ENCODE assay signal across 23 mouse cellular contexts in the genomic region with DNA sequence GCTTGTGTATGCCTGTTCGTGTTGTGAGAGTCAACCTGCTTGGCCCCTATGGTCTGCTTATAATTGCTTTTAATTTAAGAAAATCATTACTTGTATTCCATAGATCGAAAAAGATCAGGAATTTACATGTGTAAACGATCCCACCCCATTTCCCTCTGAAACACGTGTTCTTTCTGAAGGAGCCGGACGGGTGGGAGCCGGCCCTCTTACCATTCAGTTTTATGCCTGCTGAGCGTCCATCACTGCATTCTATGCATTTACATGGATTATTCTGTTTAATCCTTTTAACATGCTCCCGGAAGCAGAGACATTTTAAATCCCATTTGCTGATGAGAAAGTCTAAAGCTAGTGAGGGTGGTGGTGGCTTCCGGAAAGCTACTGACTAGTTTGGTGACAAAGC.
DNase-seq lines count a peak whose midpoint lies in the region; ATAC-seq lines count a peak whose summit lies in the region.
"Had no signal": no experiment of that assay in that cellular context is flagged by ENCODE, and none has a peak within 500 bp of the region (broad histone marks: within the 10 kb centered on the region; RNA-seq: fewer than 3 reads in every experiment).

No protein-coding gene starts in this region.

- no peaks in the 10 kb centered on the region for H3K36me3 ChIP-seq in hindbrain, embryonic 10.5 days
- H3K36me3 ChIP-seq in hindbrain, embryonic 11.5 days (ENCODE audit: control insufficient read depth, insufficient read depth, low read length) = no peaks in the 10 kb centered on the region
- H3K36me3 ChIP-seq in midbrain, embryonic 12.5 days = no peaks in the 10 kb centered on the region
- H3K36me3 ChIP-seq: embryonic facial prominence, embryonic 13.5 days; G1E; heart, embryonic 10.5 days; limb, embryonic 10.5 days; liver, embryonic 15.5 days had no signal

- H3K4me2 ChIP-seq in hindbrain, embryonic 11.5 days (replicated peaks; ENCODE audit: low read depth, low read length) = no peak overlapping the region
- no peak overlapping the region for H3K4me2 ChIP-seq in midbrain, embryonic 12.5 days (replicated peaks)
- H3K4me2 ChIP-seq: embryonic facial prominence, embryonic 13.5 days; liver, embryonic 15.5 days had no signal

- no peaks in the 10 kb centered on the region for H3K27me3 ChIP-seq in hindbrain, embryonic 10.5 days (ENCODE audit: insufficient read depth, poor library complexity, severe bottlenecking)
- no peaks in the 10 kb centered on the region for H3K27me3 ChIP-seq in hindbrain, embryonic 11.5 days (ENCODE audit: control insufficient read depth, insufficient read depth, low read length)
- peaks cover 11% of the 10 kb centered on the region for H3K27me3 ChIP-seq in midbrain, embryonic 12.5 days
- H3K27me3 ChIP-seq: embryonic facial prominence, embryonic 13.5 days; liver, embryonic 15.5 days had no signal

- H3K9me3 ChIP-seq in hindbrain, embryonic 10.5 days = no peaks in the 10 kb centered on the region
- H3K9me3 ChIP-seq in hindbrain, embryonic 11.5 days (ENCODE audit: control insufficient read depth, low read length) = no peaks in the 10 kb centered on the region
- no peaks in the 10 kb centered on the region for H3K9me3 ChIP-seq in midbrain, embryonic 12.5 days
- H3K9me3 ChIP-seq: embryonic facial prominence, embryonic 13.5 days; heart, embryonic 10.5 days; limb, embryonic 10.5 days; liver, embryonic 15.5 days had no signal

- H3K27ac ChIP-seq in hindbrain, embryonic 10.5 days = 0 out of 2 replicates have a peak overlapping the region, but pooled peaks have one; percentile 12
- no peak overlapping the region for H3K27ac ChIP-seq in hindbrain, embryonic 11.5 days (ENCODE audit: low read depth, low read length)
- 0 out of 2 replicates have a peak overlapping the region, but pooled peaks have one; percentile 30 for H3K27ac ChIP-seq in midbrain, embryonic 12.5 days (replicated peaks)
- H3K27ac ChIP-seq: embryonic facial prominence, embryonic 13.5 days; gastrocnemius, adult 2 months; heart, embryonic 10.5 days; limb, embryonic 10.5 days; liver, embryonic 15.5 days; stomach, postnatal 0 days had no signal

- peaks cover 14% of the 10 kb centered on the region for H3K4me1 ChIP-seq in hindbrain, embryonic 10.5 days (replicated peaks)
- H3K4me1 ChIP-seq in hindbrain, embryonic 11.5 days (replicated peaks; ENCODE audit: control insufficient read depth, insufficient read depth, low read length) = peaks cover 6% of the 10 kb centered on the region; the same call in 1 of the 2 replicates
- peaks cover 22% of the 10 kb centered on the region for H3K4me1 ChIP-seq in midbrain, embryonic 12.5 days
- H3K4me1 ChIP-seq: heart, embryonic 10.5 days; liver, embryonic 15.5 days had no signal

- no peak overlapping the region for H3K9ac ChIP-seq in hindbrain, embryonic 11.5 days (ENCODE audit: low read depth, low read length)
- H3K9ac ChIP-seq in midbrain, embryonic 12.5 days (replicated peaks) = no peak overlapping the region
- H3K9ac ChIP-seq: embryonic facial prominence, embryonic 13.5 days; liver, embryonic 15.5 days had no signal

- no peak overlapping the region for H3K4me3 ChIP-seq in hindbrain, embryonic 10.5 days
- no peak overlapping the region for H3K4me3 ChIP-seq in hindbrain, embryonic 11.5 days (ENCODE audit: low read depth, low read length)
- H3K4me3 ChIP-seq in midbrain, embryonic 12.5 days = no peak overlapping the region
- H3K4me3 ChIP-seq: embryonic facial prominence, embryonic 13.5 days; gastrocnemius, adult 2 months; heart, embryonic 10.5 days; limb, embryonic 10.5 days; liver, embryonic 15.5 days had no signal

- ATAC-seq in hindbrain, embryonic 11.5 days (ENCODE audit: low FRiP score) = no peak
- peak; percentile 69 for ATAC-seq in midbrain, embryonic 12.5 days (ENCODE audit: low FRiP score, low read depth)
- ATAC-seq in megakaryocyte, adult 5-6 weeks (ENCODE audit: poor library complexity, severe bottlenecking) = no peak
- ATAC-seq: intestine, embryonic 16.5 days; Patski had no signal

- 84% methylated on average over 10 of the region's 10 CpGs for WGBS in hindbrain, embryonic 10.5 days
- WGBS in hindbrain, embryonic 11.5 days = 91% methylated on average over 10 of the region's 10 CpGs
- 36% methylated on average over 10 of the region's 10 CpGs for WGBS in midbrain, embryonic 12.5 days

- DNase-seq in hindbrain, embryonic 10.5 days (ENCODE audit: low spot score) = no peak
- no peak for DNase-seq in hindbrain, embryonic 11.5 days (ENCODE audit: low spot score)
- DNase-seq in retina, postnatal 1 day = peak; percentile 58
- no peak for DNase-seq in retina, embryonic 14.5 days (ENCODE audit: low spot score)
- no peak for DNase-seq in gastrocnemius, postnatal 4 days (ENCODE audit: low spot score in 2 of 2)
- DNase-seq: B cell, adult 2 months; cerebellum, adult 11-12 months; heart, postnatal 4 days; kidney, adult 9 months; liver; thymus, adult 2 months; thymus, postnatal 4 days had no signal
